Mouse (Mus musculus) thymus, adult 2 months (tissue): Measurements from ENCODE around the gene Rhbdl3.

Experiments
- CTCF ChIP-seq: fragments of 200-500 bp; IDR thresholded peaks from 2 replicates; pipeline ENCODE4 v1.5.1; 2012; ENCODE audit warnings: mild to moderate bottlenecking, control low read depth, low read length, moderate library complexity, borderline replicate concordance; ENCODE audit not compliant: control insufficient read depth, poor library complexity, insufficient read depth; ENCODE audit errors: extremely low read depth
- POLR2A ChIP-seq: fragments of 200-500 bp; IDR thresholded peaks from 2 replicates; pipeline ENCODE4 v1.6.1; 2012; ENCODE audit warnings: mild to moderate bottlenecking, low read length, control low read depth, moderate library complexity; ENCODE audit not compliant: control insufficient read depth, poor library complexity, insufficient read depth; ENCODE audit errors: extremely low read depth

GRCm38 (mm10) chr11:80302046-80302390 is 1.3 kb downstream of the Rhbdl3 start:
- no peak for TF ChIP-seq POLR2A
- no peak for TF ChIP-seq CTCF
